Mouse (Mus musculus) liver, adult 10 weeks (tissue): ENCODE data around the gene Rnf187. TPM values are rescaled to one million over a fixed set of nuclear protein-coding genes. Genes with fewer than 3 reads are reported as not detected.

Source experiments
- polyA plus RNA-seq: library from polyadenylated mRNA; stranded (reverse); fragments of 350-450 nt; fragmentation: Illumina TruSeq; extraction: RNeasy Lipid Tissue Mini Kit (QIAGEN cat#74804); gene quantifications from one replicate; pipeline ENCODE4 v1.2.3, GENCODE M21; 2014; ENCODE audit warnings: low read depth, low replicate concordance

The Rnf187 gene
- polyA plus RNA-seq, result 11.6 TPM

GRCm38 (mm10) chr11:58938322-58939087, at the start of gene Rnf187:
Gene Rnf187 (minus strand): TSS chr11:58938916.

GRCm38 (mm10) chr11:58978027-58978705, 39.5 kb upstream of the Rnf187 start, which contains the start of gene Trim11:
Gene Trim11 (plus strand): TSS chr11:58978093.

GRCm38 (mm10) chr11:58954420-58955142, 15.9 kb upstream of the Rnf187 start, which contains the start of the genes Hist3h2a and Trim17:
Gene Hist3h2a (plus strand): TSS chr11:58954685.
Gene Trim17 (plus strand): TSS chr11:58954685.

GRCm38 (mm10) chr11:58948542-58949479, 10.1 kb upstream of the Rnf187 start, which contains the start of gene Hist3h2ba:
Gene Hist3h2ba (plus strand): TSS chr11:58948920.

GRCm38 (mm10) chr11:58917745-58918366, 20.9 kb downstream of the Rnf187 start, which contains the start of gene Btnl10:
Gene Btnl10 (plus strand): TSS chr11:58917908.

GRCm38 (mm10) chr11:58903511-58904409, 35.0 kb downstream of the Rnf187 start, which contains the start of gene Zfp39:
Gene Zfp39 (minus strand): TSS chr11:58904225.

Other genes with a start within 250 kb of the Rnf187 start
- gene Olfr319, start 239.8 kb downstream of the Rnf187 start, polyA plus RNA-seq, result not detected
- gene Olfr318, start 214.9 kb downstream of the Rnf187 start, polyA plus RNA-seq, result not detected
- gene Olfr317, start 199.7 kb downstream of the Rnf187 start, polyA plus RNA-seq, result not detected
- gene Olfr316, start 186.2 kb downstream of the Rnf187 start, polyA plus RNA-seq, result not detected
- not detected for gene Olfr315, start 165.7 kb downstream of the Rnf187 start, polyA plus RNA-seq
- not detected for gene Olfr314, start 156.0 kb downstream of the Rnf187 start, polyA plus RNA-seq
- not detected for gene Fam183b, start 137.0 kb downstream of the Rnf187 start, polyA plus RNA-seq
- gene Olfr313, start 123.9 kb downstream of the Rnf187 start, polyA plus RNA-seq, result not detected
- not detected for gene Olfr312, start 109.7 kb downstream of the Rnf187 start, polyA plus RNA-seq
- not detected for gene Olfr311, start 99.7 kb downstream of the Rnf187 start, polyA plus RNA-seq
- gene Gm12258, start 91.8 kb downstream of the Rnf187 start, polyA plus RNA-seq, result 2.1 TPM
- 2.7 TPM for gene 2810021J22Rik, start 71.7 kb downstream of the Rnf187 start, polyA plus RNA-seq
- 3.8 TPM for gene Zfp39, start 34.7 kb downstream of the Rnf187 start, polyA plus RNA-seq
- not detected for gene Btnl10, start 21.0 kb downstream of the Rnf187 start, polyA plus RNA-seq
- gene Hist3h2ba, start 10.0 kb upstream of the Rnf187 start, polyA plus RNA-seq, result not detected
- gene Hist3h2a, start 15.8 kb upstream of the Rnf187 start, polyA plus RNA-seq, result 2.3 TPM
- gene Trim17, start 15.8 kb upstream of the Rnf187 start, polyA plus RNA-seq, result not detected
- gene Trim11, start 39.2 kb upstream of the Rnf187 start, polyA plus RNA-seq, result 2.0 TPM
- not detected for gene Obscn, start 197.5 kb upstream of the Rnf187 start, polyA plus RNA-seq
- 1.1 TPM for gene Iba57, start 224.8 kb upstream of the Rnf187 start, polyA plus RNA-seq
- not detected for gene Gjc2, start 244.3 kb upstream of the Rnf187 start, polyA plus RNA-seq